Mouse (Mus musculus): Measurements from ENCODE around the gene Slc22a29.
"Not testable (repeated sequence)": the region's sequence is repeated elsewhere in the genome, so short reads cannot be mapped to it uniquely, and the experiment has no call there.

DNA sequence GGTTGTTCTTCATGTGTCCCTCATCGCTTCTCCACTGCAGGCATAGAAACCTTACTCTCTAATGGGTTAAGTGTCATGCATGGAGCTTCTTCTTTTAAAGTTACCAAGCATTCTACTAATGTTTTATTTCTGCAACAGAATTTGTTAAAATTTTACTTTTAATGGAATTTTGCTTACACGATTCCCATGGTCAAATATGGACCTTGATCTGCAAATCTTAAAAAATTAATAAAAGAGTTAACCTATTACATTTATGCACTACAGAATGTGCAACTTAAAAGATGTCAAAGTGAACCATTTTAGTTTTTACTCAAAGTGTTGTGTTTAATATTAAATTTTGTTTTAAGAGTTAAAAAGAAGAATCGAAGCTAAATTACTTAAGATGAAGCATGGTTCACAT lies 86.8 kb downstream of the Slc22a29 start, which contains the start of gene Slc22a28:
- TF ChIP-seq POLR2A (IDR thresholded peaks at IDR 0.05; ENCODE audit: insufficient read depth, low read length); CTCF (IDR thresholded peaks at IDR 0.05; ENCODE audit: low read depth, low read length): not testable (repeated sequence)

Data from ES-Bruce4 (cell line).